Mouse (Mus musculus): Measurements from ENCODE around the gene Dph2. TPM values are rescaled to one million over a fixed set of nuclear protein-coding genes. Genes with fewer than 3 reads are reported as not detected.

Gene Dph2
- total and polyA plus RNA-seq, 3 experiments: 25.2 to 27.2 TPM; not detected in 1

GRCm38 (mm10) chr4:117866083-117866482 is 25.7 kb downstream of the Dph2 start:
- Histone ChIP-seq H3K9me3 (replicated peaks; ENCODE audit: insufficient read depth, low read length) (no peaks in the 10 kb centered on the region), H3K36me3 (ENCODE audit: control insufficient read depth in 1 of 2, insufficient read depth in 2 of 2, low read length in 2 of 2) (no peaks in the 10 kb centered on the region; a peak in 1 of 4 replicates), H3K27ac (ENCODE audit: control insufficient read depth, low read depth, low read length) (no peak overlapping the region), H3K27me3 (ENCODE audit: control insufficient read depth in 1 of 2, insufficient read depth in 2 of 2, low read length in 2 of 2) (no peaks in the 10 kb centered on the region), H3K79me2 (ENCODE audit: control insufficient read depth, insufficient read depth, low read length, poor library complexity) (no peaks in the 10 kb centered on the region), H3K4me3 (ENCODE audit: control insufficient read depth in 1 of 2, insufficient read depth in 1 of 2, low read depth in 2 of 2, low read length in 2 of 2) (no peak overlapping the region), H3K9ac (ENCODE audit: control insufficient read depth, low read depth, low read length, poor library complexity, severe bottlenecking) (no peak overlapping the region), H3K4me1 (ENCODE audit: control insufficient read depth in 1 of 2, insufficient read depth in 2 of 2, low read length in 2 of 2) (no peaks in the 10 kb centered on the region)
- no peak for DNase-seq (ENCODE audit: low read depth, low spot score)
- no peak for TF ChIP-seq JUND (IDR thresholded peaks at IDR 0.05; ENCODE audit: low read depth, low read length)

- no peaks in the 10 kb centered on the region for H3K27me3 ChIP-seq (ENCODE audit: control insufficient read depth in 1 of 2, insufficient read depth in 2 of 2, low read length in 2 of 2)
- no peaks in the 10 kb centered on the region; a peak in 1 of 4 replicates for H3K36me3 ChIP-seq (ENCODE audit: control insufficient read depth in 1 of 2, insufficient read depth in 2 of 2, low read length in 2 of 2)
- H3K9ac ChIP-seq (ENCODE audit: control insufficient read depth, low read depth, low read length, poor library complexity, severe bottlenecking): no peak overlapping the region
- H3K79me2 ChIP-seq (ENCODE audit: control insufficient read depth, insufficient read depth, low read length, poor library complexity): no peaks in the 10 kb centered on the region
- no peak overlapping the region for H3K4me3 ChIP-seq (ENCODE audit: control insufficient read depth in 1 of 2, insufficient read depth in 1 of 2, low read depth in 2 of 2, low read length in 2 of 2)
- no peak overlapping the region for H3K27ac ChIP-seq (ENCODE audit: control insufficient read depth, low read depth, low read length)
- H3K4me1 ChIP-seq (ENCODE audit: control insufficient read depth in 1 of 2, insufficient read depth in 2 of 2, low read length in 2 of 2): no peaks in the 10 kb centered on the region
- TF ChIP-seq TBP (IDR thresholded peaks at IDR 0.05; ENCODE audit: low read depth, low read length): no peak
- TF ChIP-seq UBTF (IDR thresholded peaks at IDR 0.05; ENCODE audit: borderline replicate concordance, insufficient read depth, low read depth, low read length): no peak
- TF ChIP-seq POLR2AphosphoS2 (IDR thresholded peaks at IDR 0.05; ENCODE audit: low read length): no peak
- TF ChIP-seq RCOR1 (IDR thresholded peaks at IDR 0.05; ENCODE audit: low read depth, low read length): no peak
- TF ChIP-seq USF1 (IDR thresholded peaks at IDR 0.05; ENCODE audit: low read depth, low read length): no peak
- no peak for TF ChIP-seq BHLHE40 (IDR thresholded peaks at IDR 0.05; ENCODE audit: borderline replicate concordance, low read depth, low read length)
- TF ChIP-seq MAX (IDR thresholded peaks at IDR 0.05; ENCODE audit: low read length): no peak
- TF ChIP-seq MEF2A (IDR thresholded peaks at IDR 0.05; ENCODE audit: extremely low read depth, insufficient replicate concordance, low read depth, low read length, poor library complexity, severe bottlenecking): no peak
- no peak for TF ChIP-seq GATA1 (IDR thresholded peaks at IDR 0.05; ENCODE audit: low read depth, low read length)
- TF ChIP-seq TCF12 (IDR thresholded peaks at IDR 0.05; ENCODE audit: low read depth, low read length): no peak
- TF ChIP-seq KAT2A (conservative IDR thresholded peaks at IDR 0.05; ENCODE audit: low read depth, low read length): no peak
- TF ChIP-seq EP300 (IDR thresholded peaks at IDR 0.05; ENCODE audit: low read depth in 1 of 2, low read length in 2 of 2): no peak
- TF ChIP-seq GABPA (IDR thresholded peaks at IDR 0.05; ENCODE audit: low read depth, low read length): no peak
- no peak for TF ChIP-seq CHD2 (IDR thresholded peaks at IDR 0.05; ENCODE audit: low read length)
- no peak for TF ChIP-seq CHD1 (IDR thresholded peaks at IDR 0.05; ENCODE audit: low read depth, low read length)
- no peak for TF ChIP-seq POLR2A (IDR thresholded peaks at IDR 0.05; ENCODE audit: control insufficient read depth in 1 of 2, insufficient read depth in 1 of 2, low read depth in 1 of 2, low read length in 2 of 2, poor library complexity in 1 of 2)
- DNase-seq (ENCODE audit: low read depth, low spot score): no peak
- H3K9me3 ChIP-seq (replicated peaks; ENCODE audit: insufficient read depth, low read length): no peaks in the 10 kb centered on the region
Observed at GRCm38 (mm10) chr4:117862823-117863222, 29.0 kb downstream of the Dph2 start.
